Comparison of ENCODE assay signal across 11 mouse cellular contexts in the genomic region with DNA sequence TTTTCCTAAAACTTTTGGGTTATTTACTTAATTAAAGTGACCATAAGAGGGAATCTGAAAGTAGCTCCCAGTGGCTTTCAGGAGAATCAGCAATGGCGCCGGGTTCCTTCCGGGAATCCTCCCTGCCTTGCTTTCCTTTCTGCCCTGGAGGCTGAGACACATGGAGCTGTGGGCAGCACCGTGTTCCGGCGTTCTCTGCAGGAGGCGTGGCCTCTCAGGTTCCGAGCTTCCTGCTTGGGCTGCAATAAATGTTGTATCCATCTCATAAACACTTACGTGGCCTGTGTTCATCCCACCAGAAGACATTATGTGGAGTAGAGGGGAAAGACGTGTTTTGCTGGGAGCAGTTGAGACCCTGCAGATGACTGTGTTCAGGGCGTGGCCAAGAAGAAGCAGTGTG.
DNase-seq lines count a peak whose midpoint lies in the region; ATAC-seq and TF ChIP-seq lines count a peak whose summit lies in the region.
"Had no signal": no experiment of that assay in that cellular context is flagged by ENCODE, and none has a peak within 500 bp of the region (broad histone marks: within the 10 kb centered on the region; RNA-seq: fewer than 3 reads in every experiment).

No protein-coding gene starts in this region.

- H3K36me3 ChIP-seq in intestine, postnatal 0 days (ENCODE audit: control insufficient read depth, insufficient read depth): no peaks in the 10 kb centered on the region
- H3K36me3 ChIP-seq: midbrain, embryonic 15.5 days had no signal

- no peak for ATAC-seq in intestine, postnatal 0 days
- no peak for ATAC-seq in CD4-positive, CD25-positive, alpha-beta regulatory T cell, adult 4 months
- ATAC-seq: midbrain, embryonic 15.5 days had no signal

- DNase-seq in gastrocnemius, postnatal 25 days: peak; percentile 16
- no peak for DNase-seq in gastrocnemius, adult 18-20 months (ENCODE audit: low spot score)
- DNase-seq in layer of hippocampus, adult 2 months (ENCODE audit: low spot score in 2 of 2): no peak
- no peak for DNase-seq in layer of hippocampus, adult 8-10 months (ENCODE audit: low spot score in 2 of 2)
- DNase-seq in R1 (ENCODE audit: low read depth, low spot score): peak; percentile 58
- DNase-seq in embryo, embryonic 10.5 days (ENCODE audit: low spot score): no peak
- DNase-seq: cerebellum, adult 9-11 months; lung, adult 2 months had no signal

- H3K4me2 ChIP-seq in intestine, postnatal 0 days (replicated peaks; ENCODE audit: low read depth): no peak overlapping the region
- H3K4me2 ChIP-seq: midbrain, embryonic 15.5 days had no signal

- TF ChIP-seq CTCF in layer of hippocampus, adult 2 months (conservative IDR thresholded peaks at IDR 0.05): no peak
- TF ChIP-seq CTCF in intestine, postnatal 0 days (IDR thresholded peaks at IDR 0.05; ENCODE audit: low read depth): no peak

- H3K9ac ChIP-seq in intestine, postnatal 0 days (ENCODE audit: low read depth, low read length): no peak overlapping the region
- H3K9ac ChIP-seq: midbrain, embryonic 15.5 days had no signal

- H3K27ac ChIP-seq in layer of hippocampus, adult 2 months: peak overlapping the region; percentile 43
- peak overlapping the region; percentile 50; the same call in 1 of the 2 replicates for H3K27ac ChIP-seq in intestine, postnatal 0 days (ENCODE audit: low read depth, low read length)
- H3K27ac ChIP-seq: midbrain, embryonic 15.5 days had no signal

- no peaks in the 10 kb centered on the region for H3K9me3 ChIP-seq in intestine, postnatal 0 days (ENCODE audit: control insufficient read depth)
- H3K9me3 ChIP-seq: midbrain, embryonic 15.5 days had no signal

- H3K27me3 ChIP-seq in intestine, postnatal 0 days (replicated peaks; ENCODE audit: control insufficient read depth, insufficient read depth, low read length): no peaks in the 10 kb centered on the region
- H3K27me3 ChIP-seq: midbrain, embryonic 15.5 days had no signal

- 69% methylated on average over 11 of the region's 11 CpGs for WGBS in intestine, postnatal 0 days

- H3K4me3 ChIP-seq in layer of hippocampus, adult 2 months: no peak overlapping the region
- no peak overlapping the region for H3K4me3 ChIP-seq in intestine, postnatal 0 days (ENCODE audit: low read depth, low read length)
- H3K4me3 ChIP-seq: midbrain, embryonic 15.5 days had no signal

- no peaks in the 10 kb centered on the region for H3K4me1 ChIP-seq in intestine, postnatal 0 days (replicated peaks; ENCODE audit: control insufficient read depth, insufficient read depth, low read length)

Comparison
In these comparisons a context has a peak if more than half of its experiments do, and no peak if none do; other contexts are left out.
1. DNase-seq: peak in gastrocnemius, postnatal 25 days (single experiment) and R1 (single experiment); none in gastrocnemius, adult 18-20 months (single experiment), layer of hippocampus, adult 2 months (0 of 2), layer of hippocampus, adult 8-10 months (0 of 2) and embryo, embryonic 10.5 days (single experiment).